Mouse (Mus musculus) heart, embryonic 16.5 days (tissue): ENCODE measurements at regions not wholly inside any gene's neighbourhood (a gene's known extent, or its start where the extent isn't known, plus 50 kb on each side); places are given as distances from the start of the nearest gene placed in this dataset.

Experiments used
- ATAC-seq: fragments of 200-750 bp; cut with Nextera tagmentation; replicated peaks from 2 replicates; pipeline ENCODE4 v1.8.0; 2017; ENCODE audit warnings: moderate number of reproducible peaks; ENCODE audit not compliant: insufficient read depth, low FRiP score; ENCODE audit errors: extremely low read depth
- H3K27ac ChIP-seq: fragments of 300-500 bp; sonication (generic); 2 replicates; pipeline ENCODE4 v1.5.1; 2014; ENCODE audit warnings: mild to moderate bottlenecking, low read length, control low read depth, moderate library complexity
- H3K27me3 ChIP-seq: fragments of 300-500 bp; sonication (generic); 2 replicates; pipeline ENCODE4 v1.6.1; 2014; ENCODE audit warnings: low read length, mixed read lengths; ENCODE audit not compliant: control insufficient read depth, insufficient read depth
- H3K36me3 ChIP-seq: fragments of 300-500 bp; sonication (generic); 2 replicates; pipeline ENCODE4 v1.6.1; 2014; ENCODE audit not compliant: control insufficient read depth, insufficient read depth
- H3K4me1 ChIP-seq: fragments of 300-500 bp; sonication (generic); 2 replicates; pipeline ENCODE4 v1.6.1; 2014; ENCODE audit warnings: low read length, mixed read lengths; ENCODE audit not compliant: control insufficient read depth, insufficient read depth
- H3K4me2 ChIP-seq: fragments of 300-500 bp; sonication (generic); 2 replicates; pipeline ENCODE4 v1.6.1; 2014; ENCODE audit warnings: low read depth, mild to moderate bottlenecking, control low read depth, low read length
- H3K4me3 ChIP-seq: fragments of 300-500 bp; sonication (generic); 2 replicates; pipeline ENCODE4 v1.5.1; 2014; ENCODE audit warnings: mild to moderate bottlenecking, control low read depth, low read length
- H3K9ac ChIP-seq: fragments of 300-500 bp; sonication (generic); 2 replicates; pipeline ENCODE4 v1.6.1; 2014; ENCODE audit warnings: low read length, control low read depth
- H3K9me3 ChIP-seq: fragments of 300-500 bp; sonication (generic); replicated peaks from 2 replicates; pipeline ENCODE4 v1.6.1; 2016; ENCODE audit warnings: low read length; ENCODE audit not compliant: control insufficient read depth
- WGBS: fragments of 180-500 bp; shearing (Covaris S2); extraction: QIAGEN DNeasy Blood & Tissue Kit; methylation state at CpG from one replicate; pipeline ENCODE4 v1.1.7; 2014; 5-methylcytosine and 5-hydroxymethylcytosine counted together

DNA sequence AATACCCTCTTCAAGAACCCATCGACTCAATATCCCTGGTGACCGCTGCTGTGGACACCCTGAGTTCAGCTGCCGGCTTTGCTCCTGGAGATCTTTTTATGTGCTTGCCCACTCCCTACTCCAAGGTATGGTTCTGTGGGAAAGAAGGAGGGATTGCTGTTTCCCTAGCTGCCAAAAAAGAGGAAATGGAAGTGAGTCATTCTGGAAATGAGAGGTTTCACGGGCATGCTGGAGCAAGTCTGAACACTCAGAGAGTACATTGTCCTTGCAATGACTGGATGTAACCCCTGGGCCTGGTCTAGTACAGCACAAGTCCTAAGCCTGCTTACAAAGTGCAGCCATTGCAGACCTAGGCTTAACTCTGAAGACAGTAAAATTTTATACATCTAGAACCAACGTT lies 589.4 kb upstream of the Klf4 start:
- no peak overlapping the region for H3K9ac ChIP-seq
- 77% methylated on average over 5 of the region's 5 CpGs for WGBS

DNA sequence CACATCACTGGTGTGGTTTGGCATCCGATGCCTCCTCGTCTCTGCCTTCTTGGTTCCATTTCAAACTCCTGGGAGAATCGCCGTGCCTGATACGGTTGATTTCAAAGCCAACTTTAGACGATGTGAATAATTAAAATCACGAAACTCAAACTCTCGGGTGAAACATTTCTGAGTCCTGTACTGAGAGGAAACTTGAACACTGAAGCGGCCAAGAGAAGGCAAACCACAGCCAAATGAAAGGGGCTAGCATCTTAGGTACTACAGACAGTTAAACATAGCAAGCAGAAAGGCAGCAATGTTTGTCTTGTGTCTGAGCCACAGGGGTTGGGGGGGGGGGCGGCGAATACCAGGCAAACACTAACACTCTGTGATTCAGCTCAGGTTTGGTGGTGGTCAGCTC lies 588.1 kb upstream of the Klf4 start:
- Histone ChIP-seq H3K36me3 (no peaks in the 10 kb centered on the region), H3K4me1 (peaks cover 5% of the 10 kb centered on the region), H3K9ac (no peak overlapping the region), H3K4me2 (no peak overlapping the region), H3K4me3 (no peak overlapping the region), H3K27me3 (no peaks in the 10 kb centered on the region), H3K27ac (no peak overlapping the region), H3K9me3 (no peaks in the 10 kb centered on the region)
- ATAC-seq, result no peak
- 77% methylated on average over 11 of the region's 11 CpGs for WGBS

More for the DNA sequence above, 589.4 kb upstream of the Klf4 start:
- Histone ChIP-seq H3K4me2 (no peak overlapping the region), H3K27ac (no peak overlapping the region), H3K4me1 (peaks cover 5% of the 10 kb centered on the region), H3K27me3 (no peaks in the 10 kb centered on the region), H3K9me3 (no peaks in the 10 kb centered on the region), H3K36me3 (no peaks in the 10 kb centered on the region), H3K4me3 (no peak overlapping the region)
- ATAC-seq, result no peak

DNA sequence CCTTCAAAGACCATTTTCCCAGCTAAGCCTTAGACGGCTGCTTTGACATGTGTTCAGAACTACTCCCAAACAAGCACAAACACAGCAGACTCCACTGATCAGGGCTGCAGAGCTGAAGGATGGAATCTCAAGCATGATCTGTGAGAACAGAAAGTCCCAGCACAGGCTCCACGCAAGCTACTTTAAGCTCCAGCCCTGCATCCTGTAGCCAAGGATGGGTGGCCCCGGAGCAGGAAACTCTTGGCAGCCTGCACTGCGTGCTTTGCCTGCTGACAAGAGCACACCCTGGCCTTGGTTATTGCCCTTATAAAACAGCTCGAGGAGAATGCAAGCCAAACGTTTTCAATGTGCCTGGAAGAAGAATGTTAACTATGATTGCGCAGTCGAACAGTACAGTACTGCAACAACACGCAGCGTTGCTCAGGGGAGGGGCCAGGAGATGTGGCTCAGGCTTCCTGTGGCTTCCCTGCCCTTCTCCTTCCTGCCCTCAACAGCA lies 581.5 kb upstream of the Klf4 start:
- H3K4me1 ChIP-seq, result peaks cover 17% of the 10 kb centered on the region
- H3K9ac ChIP-seq, result peak overlapping the region; percentile 30
- H3K9me3 ChIP-seq, result no peaks in the 10 kb centered on the region
- H3K4me3 ChIP-seq, result peak overlapping the region; percentile 17
- H3K36me3 ChIP-seq, result no peaks in the 10 kb centered on the region
- peak overlapping the region; percentile 98 for H3K27ac ChIP-seq
- 2% methylated on average over 10 of the region's 10 CpGs for WGBS
- no peaks in the 10 kb centered on the region for H3K27me3 ChIP-seq
- H3K4me2 ChIP-seq, result peak overlapping the region; percentile 45
- ATAC-seq, result peak; percentile 96

DNA sequence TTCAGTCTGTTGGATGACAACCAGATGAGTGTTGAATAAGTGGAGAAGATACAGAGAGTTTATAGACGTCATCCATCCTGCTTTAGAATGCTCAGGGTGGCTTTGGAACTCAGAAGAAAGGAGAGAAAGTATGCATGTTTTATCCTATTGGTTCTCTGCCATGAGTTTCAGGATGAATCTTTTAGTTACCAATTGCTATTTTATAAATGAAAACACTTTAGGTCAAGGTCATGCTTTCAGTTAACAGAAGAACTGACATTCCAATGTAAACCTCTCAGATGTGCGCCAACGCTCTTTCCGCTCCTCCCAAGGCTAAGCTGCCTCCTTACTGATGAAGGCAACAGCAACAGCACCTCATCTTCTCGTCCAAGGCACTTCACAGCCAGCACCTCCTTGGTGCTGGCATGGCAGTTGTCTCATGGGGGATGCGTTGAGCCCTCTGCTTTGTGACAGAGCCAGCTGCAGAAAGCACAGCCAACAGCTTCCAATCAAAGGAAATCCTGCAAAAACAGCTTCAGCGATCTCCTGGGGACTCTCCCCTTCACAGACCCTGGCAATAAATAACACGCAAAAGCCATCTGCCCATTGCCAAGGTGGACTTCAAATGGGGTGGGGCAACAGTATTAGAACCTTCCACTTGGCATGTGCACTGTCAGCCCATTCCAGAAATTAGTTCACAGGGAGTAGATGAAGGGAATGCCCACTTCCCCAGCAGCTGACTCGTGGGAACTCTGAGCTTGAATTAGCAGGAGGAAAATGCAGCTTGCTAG lies 580.9 kb upstream of the Klf4 start:
- ATAC-seq, result peak; percentile 19
- peaks cover 17% of the 10 kb centered on the region for H3K4me1 ChIP-seq
- peak overlapping the region; percentile 45 for H3K4me2 ChIP-seq
- H3K9ac ChIP-seq, result peak overlapping the region; percentile 30
- no peaks in the 10 kb centered on the region for H3K27me3 ChIP-seq
- no peaks in the 10 kb centered on the region for H3K9me3 ChIP-seq
- peak overlapping the region; percentile 17 for H3K4me3 ChIP-seq
- H3K27ac ChIP-seq, result peak overlapping the region; percentile 98
- no peaks in the 10 kb centered on the region for H3K36me3 ChIP-seq
- WGBS, result 45% methylated on average over 9 of the region's 9 CpGs

DNA sequence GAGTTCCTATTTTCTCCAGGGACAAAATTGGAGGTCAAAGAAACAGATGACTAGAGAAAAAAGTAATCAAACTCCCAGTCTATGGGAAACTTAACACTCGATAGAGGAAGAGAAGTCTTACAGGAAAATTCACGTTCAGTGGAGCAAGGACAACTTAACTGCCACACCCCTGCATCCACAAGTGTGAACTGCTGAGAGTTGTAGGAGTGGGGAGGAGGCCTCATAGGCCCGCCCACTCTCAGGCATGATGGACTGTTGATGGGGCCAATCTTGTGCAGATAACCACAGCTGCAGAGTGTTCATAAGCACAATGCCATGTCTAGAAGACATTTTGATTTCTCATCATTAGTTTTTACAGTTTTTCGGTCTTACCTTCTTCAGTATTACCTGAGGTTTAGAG lies 574.7 kb upstream of the Klf4 start:
- no peak overlapping the region for H3K27ac ChIP-seq
- no peak for ATAC-seq
- no peak overlapping the region for H3K4me2 ChIP-seq
- no peaks in the 10 kb centered on the region for H3K36me3 ChIP-seq
- H3K4me3 ChIP-seq, result no peak overlapping the region
- H3K9me3 ChIP-seq, result no peaks in the 10 kb centered on the region
- no peak overlapping the region for H3K9ac ChIP-seq
- H3K4me1 ChIP-seq, result no peaks in the 10 kb centered on the region
- 55% methylated on average over 4 of the region's 4 CpGs for WGBS
- H3K27me3 ChIP-seq, result no peaks in the 10 kb centered on the region

DNA sequence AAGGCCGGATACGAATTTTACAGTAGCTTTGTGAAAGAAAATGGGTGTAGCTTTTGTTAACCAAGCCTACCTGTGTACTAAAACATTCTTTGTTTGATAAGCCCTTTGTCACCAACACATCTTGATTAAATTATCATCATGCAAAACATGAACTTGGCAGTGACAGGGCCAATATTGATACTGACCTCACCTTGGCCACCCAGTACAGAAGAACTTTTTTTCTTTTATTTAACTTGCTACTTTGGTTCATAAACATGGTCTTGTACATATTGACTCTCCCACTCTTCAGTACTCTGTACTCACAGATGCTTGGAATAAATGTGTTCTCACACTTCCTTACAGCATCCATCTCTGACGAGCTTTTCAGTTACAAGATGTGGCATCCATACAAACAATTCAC lies 570.0 kb upstream of the Klf4 start:
- Histone ChIP-seq H3K9me3 (no peaks in the 10 kb centered on the region), H3K4me3 (no peak overlapping the region), H3K27ac (no peak overlapping the region), H3K4me2 (no peak overlapping the region), H3K27me3 (no peaks in the 10 kb centered on the region), H3K4me1 (no peaks in the 10 kb centered on the region), H3K9ac (no peak overlapping the region), H3K36me3 (no peaks in the 10 kb centered on the region)
- WGBS, result 79% methylated on average over 3 of the region's 3 CpGs
- ATAC-seq, result no peak

DNA sequence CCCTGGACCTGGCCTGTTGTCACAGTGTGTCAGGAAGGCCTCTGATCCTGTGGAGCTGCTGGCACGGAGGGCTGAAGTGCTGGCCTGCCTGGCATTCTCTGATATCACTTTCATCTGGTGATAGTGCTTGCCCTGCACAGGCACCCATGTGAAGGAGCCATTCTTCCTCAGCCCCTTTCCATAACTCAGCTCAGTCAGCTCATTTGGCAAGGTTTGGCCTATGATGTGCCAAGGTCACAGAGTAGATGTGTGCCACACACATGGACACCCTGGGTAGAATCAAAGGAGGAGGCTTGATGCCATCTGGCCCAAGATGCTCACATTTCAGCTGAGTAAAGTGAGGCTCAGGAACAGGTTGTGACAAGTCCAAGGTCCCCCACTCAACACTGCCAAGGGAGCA lies 558.5 kb upstream of the Klf4 start:
- no peak overlapping the region for H3K27ac ChIP-seq
- WGBS, result 32% methylated on average over 1 of the region's 1 CpGs

DNA sequence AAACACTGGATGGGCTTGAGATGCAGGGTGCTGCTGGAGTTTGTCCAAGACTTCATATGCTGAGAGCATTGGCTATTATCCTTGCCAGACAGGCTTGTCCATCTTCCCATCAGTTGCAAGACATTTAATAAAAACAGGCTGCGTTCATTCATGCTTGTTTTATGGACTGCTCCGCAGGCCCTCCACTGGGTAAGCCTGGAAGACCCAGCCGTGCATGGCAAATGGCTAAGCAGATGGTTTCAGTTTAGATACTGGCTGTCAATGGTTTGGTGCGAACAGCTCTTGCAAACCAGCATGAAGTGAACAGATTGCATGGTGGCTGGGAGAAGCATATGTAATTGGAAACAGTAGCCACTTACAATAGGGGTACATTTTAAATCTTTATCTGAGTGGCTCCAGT lies 556.4 kb upstream of the Klf4 start:
- Histone ChIP-seq H3K36me3 (no peaks in the 10 kb centered on the region), H3K9me3 (no peaks in the 10 kb centered on the region), H3K9ac (no peak overlapping the region), H3K27ac (no peak overlapping the region), H3K4me2 (no peak overlapping the region), H3K27me3 (no peaks in the 10 kb centered on the region), H3K4me1 (no peaks in the 10 kb centered on the region), H3K4me3 (no peak overlapping the region)
- WGBS, result 65% methylated on average over 4 of the region's 4 CpGs
- ATAC-seq, result no peak

More for the DNA sequence above, 558.5 kb upstream of the Klf4 start:
- Histone ChIP-seq H3K9me3 (no peaks in the 10 kb centered on the region), H3K9ac (no peak overlapping the region), H3K4me2 (no peak overlapping the region), H3K36me3 (no peaks in the 10 kb centered on the region), H3K27me3 (no peaks in the 10 kb centered on the region), H3K4me1 (no peaks in the 10 kb centered on the region), H3K4me3 (no peak overlapping the region)
- no peak for ATAC-seq

DNA sequence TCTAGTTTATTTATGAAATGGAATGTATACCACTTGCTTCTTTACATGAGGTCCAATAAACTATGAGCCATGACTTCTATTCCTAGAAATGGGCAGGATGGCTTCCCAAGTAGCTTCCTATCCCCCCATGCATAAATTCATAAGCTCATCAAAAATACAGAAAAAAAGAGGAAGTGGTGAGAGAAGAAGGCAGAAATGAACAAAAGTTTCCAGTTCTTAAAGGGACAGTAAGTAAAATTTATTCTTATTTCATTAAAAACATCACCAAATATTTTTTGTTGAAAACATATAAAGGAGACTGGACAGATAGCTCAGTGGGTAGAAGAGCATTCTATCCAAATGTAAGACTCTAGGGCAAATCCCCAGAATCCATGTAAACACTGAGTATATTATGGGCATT lies 554.0 kb upstream of the Klf4 start:
- Histone ChIP-seq H3K27ac (no peak overlapping the region), H3K36me3 (no peaks in the 10 kb centered on the region), H3K4me3 (no peak overlapping the region), H3K4me1 (no peaks in the 10 kb centered on the region), H3K9me3 (no peaks in the 10 kb centered on the region), H3K27me3 (no peaks in the 10 kb centered on the region), H3K9ac (no peak overlapping the region), H3K4me2 (no peak overlapping the region)
- no peak for ATAC-seq
